Mouse (Mus musculus): ENCODE results near the gene Lgals4. TPM values are rescaled to one million over a fixed set of nuclear protein-coding genes. Genes with fewer than 3 reads are reported as not detected.

Gene Lgals4
- total RNA-seq, 2 experiments from 2014 or later: 9.6 to 18.7 TPM

DNA sequence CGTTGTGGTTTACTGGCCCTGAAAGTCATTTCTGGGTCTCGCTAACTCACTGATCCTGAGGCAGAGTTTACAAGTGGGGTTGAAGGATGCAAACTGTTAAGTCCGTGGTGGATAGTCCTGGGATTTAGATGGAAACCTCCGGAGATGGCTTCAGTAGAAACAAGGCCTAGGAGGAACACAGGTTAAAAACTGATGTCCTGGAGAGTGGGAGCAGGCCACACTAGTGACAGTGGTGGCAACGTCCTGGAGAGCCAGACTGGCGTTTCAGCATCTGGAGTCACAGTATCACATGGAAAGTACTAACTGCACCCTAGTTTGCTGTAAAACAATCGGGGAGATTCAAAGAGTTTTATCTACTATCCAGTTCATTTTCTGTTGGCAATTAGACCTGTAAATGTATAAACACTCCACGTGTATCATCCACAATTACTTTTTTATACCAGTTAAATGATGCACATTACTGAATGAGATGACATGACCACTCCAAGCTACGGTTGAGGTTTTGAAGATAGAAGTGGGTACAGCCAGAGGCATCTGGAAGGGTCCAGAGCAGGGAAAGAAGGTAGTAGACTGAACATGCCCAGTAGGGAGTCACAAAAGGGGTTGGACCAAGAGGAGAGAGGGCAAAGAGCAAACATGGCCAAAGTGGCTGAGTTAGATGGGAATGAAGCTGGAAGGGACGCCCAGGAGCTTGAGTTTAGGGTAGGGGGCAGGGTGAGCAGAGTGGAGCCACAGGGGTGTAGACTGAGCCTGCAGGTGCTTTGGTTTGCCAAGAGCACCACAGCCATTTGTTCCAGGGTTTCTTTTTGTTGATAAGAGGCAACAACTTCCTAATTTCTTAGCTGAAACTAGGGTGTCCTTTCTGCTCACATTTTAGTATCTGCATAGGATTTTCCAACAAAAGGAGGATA, 10.4 kb upstream of the Lgals4 start:
- peak in 1 of 2 experiments; percentile 32 for DNase-seq

DNA sequence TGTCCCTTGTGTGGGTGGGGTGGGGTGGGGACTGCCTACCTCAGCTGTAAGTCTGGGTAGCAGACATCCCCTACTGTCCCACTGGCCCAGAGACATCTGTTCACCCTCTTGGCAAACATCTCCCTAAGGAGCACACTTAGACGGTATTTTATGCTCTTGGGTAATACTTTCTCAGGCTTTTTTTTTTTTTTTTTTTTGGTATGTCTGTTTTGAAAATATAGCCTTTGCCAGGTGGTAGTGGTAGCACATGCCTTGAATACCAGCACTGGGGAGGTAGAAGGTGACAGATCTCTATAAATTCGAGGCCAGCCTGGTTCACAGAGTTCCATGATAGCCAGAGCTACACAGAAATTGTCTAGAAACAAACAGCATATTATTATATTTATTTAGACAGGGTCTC, 9.7 kb upstream of the Lgals4 start:
- peak in 1 of 2 experiments; percentile 23 for DNase-seq

DNA sequence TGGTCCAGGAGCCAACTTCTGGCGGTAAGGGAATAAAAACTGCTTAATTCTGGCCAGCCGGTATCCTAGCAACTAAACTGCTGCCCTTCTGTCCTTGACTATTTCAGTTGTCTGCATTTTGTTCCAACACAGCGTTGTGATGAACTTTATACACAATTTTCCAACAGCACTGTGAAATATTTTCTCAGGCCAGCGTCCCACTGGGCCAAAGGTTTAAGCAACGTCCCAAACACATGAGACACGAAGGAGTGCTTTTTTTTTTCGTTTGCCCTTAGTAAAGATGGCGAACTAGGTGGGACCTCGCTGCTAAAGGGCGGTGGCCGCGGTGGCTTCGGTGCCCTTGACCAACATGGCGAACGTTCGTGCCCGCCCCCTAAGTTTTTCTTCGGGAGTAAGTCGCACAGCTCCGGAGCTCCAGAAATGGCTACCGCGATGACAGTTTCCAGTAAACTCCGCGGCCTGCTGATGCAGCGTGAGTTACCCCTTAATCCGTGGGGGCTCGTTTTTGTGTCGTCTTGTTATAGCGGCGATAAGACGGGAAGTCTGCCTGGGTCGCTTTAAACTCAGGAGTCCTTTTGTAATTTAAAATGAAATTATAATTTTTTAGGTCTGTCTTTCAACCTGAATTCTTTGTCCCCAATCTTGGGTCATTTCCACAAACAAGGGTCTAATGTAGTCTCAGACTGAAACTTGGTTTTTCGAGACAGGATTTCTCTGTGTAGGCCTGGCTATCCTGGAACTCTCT, 8.5 kb upstream of the Lgals4 start, which contains the start of gene Ech1:
TSS of gene Ech1 (plus strand) at position 277 of the 745 bp plus-strand sequence.
- DNase-seq: peak; percentile 96

DNA sequence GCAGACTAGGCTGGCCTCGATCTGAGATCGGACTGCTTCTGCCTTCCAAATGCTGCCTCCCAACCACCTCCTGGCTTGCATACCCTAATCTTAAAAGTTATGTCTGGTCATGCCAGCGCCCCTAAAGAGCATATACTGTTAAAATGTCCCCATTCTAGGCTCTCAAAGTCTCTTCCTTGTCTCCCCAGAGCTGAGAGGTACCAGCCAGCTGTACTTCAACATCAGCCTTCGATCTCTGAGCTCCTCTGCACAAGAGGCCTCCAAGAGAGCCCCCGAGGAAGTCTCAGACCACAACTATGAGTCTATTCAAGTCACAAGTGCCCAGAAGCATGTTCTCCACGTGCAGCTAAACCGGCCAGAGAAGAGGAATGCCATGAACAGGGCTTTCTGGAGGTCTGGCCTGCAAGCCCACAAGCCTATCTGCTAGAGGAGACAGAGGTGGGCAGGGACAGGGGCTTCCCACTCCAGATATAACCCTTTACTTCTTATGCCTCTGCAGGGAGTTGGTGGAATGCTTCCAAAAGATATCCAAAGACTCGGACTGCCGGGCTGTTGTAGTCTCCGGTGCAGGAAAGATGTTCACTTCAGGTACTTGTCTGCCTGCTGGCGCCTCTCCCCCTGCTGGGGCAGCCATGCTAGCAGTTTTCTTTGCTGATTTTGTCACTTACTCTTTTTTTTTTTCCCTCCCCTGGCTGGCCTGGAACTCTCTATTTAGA, 7.8 kb upstream of the Lgals4 start:
- peak; percentile 47 to 76 for DNase-seq

DNA sequence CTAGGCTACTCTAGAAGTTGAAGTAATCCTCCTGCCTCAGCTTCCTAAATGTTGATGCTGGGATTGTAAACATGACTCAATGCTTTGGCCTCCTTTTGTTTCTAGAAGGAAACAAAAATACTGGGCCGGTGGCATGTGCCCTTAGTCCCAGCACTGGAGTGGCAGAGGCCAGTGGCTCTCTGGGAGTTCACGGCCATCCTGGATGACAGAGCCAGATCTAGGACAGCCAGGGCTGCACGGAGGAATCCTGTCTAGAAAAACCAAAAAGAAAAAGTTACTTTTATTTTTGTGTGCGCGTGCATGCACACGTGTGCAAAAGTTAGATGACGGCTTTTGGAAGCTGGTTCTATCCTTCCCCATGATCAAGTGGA, 7.3 kb upstream of the Lgals4 start:
- DNase-seq: peak in 1 of 2 experiments; percentile 29

DNA sequence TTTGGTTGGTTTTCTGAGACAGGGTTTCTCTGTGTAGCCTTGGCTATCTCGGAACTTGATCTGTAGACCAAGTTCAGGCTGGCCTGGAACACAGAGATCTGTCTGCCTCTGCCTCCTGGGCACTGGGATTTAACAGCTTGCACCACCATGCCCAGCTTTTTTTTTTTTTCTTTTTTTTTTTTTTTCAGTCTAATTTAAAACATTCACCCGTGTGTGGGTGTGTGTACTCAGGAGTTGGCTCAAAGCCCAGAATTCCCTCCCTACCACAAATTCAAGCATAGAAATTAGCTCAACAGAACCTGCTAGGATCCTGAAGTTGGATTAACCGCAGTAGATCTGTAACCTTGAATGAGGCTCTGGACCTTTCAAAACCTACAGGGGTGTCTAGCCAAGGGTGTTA, 6.3 kb upstream of the Lgals4 start:
- peak; percentile 67 to 75 for DNase-seq

DNA sequence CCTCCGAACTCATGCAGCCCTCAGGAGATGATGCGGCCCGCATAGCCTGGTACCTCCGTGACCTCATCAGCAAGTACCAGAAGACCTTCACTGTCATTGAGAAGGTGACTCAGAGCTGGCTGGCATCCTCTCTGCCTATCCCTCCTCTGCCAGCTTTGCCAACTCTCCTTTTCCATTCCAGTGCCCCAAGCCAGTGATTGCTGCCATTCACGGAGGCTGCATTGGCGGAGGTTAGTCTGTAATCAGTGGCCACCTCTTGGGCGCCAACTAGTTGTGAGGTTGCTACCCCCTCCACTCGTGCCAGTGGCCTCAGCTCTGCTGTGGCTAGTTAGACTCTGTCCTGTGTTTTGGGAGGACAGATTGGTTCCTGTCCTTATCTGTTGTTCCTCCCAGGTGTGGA, 3.8 kb upstream of the Lgals4 start:
- peak; percentile 70 to 84 for DNase-seq

DNA sequence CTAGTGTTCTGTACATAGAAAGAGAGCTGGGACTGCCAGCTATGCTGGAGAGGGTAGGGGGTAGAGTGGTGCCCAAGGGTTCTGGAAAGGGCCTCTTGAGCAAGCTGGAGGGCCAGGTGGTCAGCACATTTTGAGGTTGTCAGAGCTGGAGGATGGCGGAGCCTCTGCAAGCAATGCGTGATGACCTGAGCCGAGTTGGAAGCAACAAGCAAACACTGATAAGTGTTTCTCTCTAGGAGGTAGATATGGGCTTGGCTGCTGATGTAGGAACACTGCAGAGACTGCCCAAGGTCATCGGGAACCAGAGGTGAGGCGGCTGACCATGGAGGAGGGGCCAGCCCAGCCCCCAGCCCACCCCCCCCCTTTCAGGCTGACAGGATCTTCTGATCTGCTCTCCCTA, 2.7 kb upstream of the Lgals4 start:
- peak; percentile 57 to 82 for DNase-seq

DNA sequence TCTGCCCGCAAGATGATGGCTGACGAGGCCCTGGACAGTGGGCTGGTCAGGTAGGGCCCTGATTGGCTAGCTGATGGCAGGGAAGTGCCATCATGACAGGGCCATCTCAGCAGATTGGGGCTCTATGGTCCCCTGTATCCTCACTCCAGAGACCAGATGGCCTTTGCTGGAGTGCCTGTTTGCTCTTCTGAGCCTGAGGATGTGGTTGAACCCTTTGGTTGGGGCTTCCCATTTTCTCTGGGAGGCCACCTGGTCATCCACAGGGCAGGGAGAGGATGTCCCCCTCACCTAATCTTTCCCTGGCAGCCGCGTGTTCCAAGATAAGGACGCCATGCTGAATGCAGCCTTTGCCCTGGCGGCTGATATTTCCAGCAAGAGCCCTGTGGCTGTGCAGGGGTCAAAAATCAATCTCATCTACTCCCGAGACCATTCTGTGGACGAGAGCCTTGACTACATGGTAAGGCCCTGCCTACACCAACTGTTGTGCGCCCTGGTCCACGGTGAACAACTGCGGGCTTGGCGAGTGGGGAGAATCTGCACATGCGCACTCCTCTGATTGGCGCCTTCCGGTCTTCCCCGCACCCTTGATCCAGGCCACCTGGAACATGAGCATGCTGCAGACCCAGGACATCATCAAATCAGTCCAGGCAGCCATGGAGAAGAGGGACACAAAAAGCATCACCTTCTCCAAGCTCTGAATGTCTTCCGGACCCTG, 2.1 kb upstream of the Lgals4 start:
- DNase-seq: peak in 1 of 2 experiments; percentile 44

DNA sequence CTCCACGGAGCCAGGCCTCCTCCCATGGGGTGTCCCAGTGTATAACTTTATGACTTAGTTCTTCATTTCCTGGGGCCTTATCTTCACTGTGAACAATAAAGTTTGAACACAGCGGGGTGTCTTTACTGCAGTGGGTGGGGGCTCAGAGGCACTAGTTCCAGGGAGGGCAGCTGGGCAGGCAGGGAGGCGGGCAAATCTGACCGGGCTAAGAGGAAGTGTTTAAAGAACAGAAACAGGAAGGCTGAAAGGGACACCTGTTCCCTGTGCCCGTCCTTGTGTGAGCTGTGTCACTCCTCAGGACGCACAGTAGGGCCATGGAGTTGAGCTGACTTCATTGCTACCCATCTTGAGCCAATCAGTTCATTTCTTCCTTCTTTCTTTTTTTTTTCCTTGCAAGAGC, 1.5 kb upstream of the Lgals4 start:
- peak in 1 of 2 experiments; percentile 18 for DNase-seq

DNA sequence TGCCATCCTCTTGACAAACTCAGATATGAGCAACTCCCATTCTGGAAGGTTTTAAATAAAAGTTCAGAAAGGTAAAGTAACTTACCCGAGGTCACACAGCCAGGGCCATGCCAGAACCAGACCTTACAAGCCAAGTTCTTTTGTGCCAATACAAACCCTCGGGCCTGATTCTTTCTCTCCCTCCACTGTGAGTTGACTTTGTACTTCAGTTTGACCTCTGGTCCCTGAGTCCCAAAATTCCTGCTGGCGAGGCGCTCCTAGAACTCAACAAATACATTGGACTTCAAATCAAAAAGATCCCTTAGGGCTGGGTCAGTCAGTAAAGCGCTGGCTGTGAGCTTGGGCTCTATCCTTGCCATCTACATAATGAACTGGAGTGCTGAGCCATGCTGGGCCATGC, 3.3 kb downstream of the Lgals4 start:
- DNase-seq: no peak

DNA sequence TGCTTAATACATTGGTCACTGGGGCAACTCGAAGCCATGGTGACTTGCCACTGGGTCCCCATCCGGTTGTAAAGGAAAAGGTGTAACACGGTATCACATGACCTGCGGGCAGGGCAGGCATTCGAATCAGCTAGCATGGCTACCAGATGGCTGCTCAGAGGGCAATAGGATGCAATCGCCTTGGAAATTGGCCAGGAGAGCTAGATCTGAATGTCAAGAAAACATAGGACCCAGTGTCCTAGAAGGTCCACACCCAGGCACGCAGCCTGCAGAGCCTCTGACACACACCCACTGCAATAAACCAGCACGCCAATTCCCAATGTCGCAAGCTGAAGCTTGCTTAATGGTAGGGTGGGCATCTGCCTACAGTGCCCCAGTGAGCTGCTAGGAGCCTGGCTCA, 4.7 kb downstream of the Lgals4 start:
- DNase-seq: no peak

DNA sequence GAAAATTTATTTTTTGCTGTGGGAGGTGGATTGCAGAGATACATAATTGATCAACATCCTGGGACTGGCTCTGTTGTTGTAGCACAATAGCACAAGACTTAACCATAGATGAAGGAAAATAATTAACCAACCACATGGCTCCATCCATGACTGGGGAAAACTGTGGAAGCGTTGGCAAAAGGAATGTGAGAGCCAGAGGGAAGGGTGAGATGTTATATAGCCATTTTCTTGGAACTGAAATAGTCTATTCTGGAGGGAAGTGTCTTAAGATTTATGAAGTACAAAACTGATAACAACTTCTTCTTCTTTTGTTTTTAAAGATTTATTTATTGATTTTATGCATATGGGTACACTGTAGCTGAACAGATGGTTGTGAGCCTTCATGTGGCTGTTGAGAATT, 13.6 kb downstream of the Lgals4 start:
- DNase-seq: no peak

DNA sequence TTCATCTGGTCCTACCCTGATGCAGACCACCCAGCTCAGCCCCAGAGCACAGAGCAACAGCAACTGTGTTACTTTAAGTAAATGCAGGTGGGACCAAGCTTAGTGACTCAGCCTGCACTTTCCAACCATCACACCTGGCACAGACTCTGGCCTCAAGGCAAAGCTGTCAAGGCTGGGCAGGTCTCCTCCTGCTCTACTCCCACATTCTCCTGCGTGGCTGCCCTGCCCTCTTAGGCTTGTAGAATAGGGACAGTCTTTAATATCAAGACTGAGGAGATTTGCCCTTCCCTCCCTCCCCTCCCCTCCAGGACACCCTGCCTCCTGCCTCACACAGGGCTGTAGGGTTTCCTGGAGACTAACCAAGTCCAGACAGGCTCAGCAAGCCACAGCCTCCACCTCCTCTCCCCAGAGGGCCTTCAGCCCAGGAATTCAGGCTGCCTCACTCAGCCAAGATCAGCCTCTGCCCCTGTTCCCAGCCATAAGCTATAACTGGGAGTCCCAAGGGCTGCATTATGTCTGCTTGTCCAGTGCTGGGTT, 16.1 kb downstream of the Lgals4 start:
- no peak for DNase-seq

DNA sequence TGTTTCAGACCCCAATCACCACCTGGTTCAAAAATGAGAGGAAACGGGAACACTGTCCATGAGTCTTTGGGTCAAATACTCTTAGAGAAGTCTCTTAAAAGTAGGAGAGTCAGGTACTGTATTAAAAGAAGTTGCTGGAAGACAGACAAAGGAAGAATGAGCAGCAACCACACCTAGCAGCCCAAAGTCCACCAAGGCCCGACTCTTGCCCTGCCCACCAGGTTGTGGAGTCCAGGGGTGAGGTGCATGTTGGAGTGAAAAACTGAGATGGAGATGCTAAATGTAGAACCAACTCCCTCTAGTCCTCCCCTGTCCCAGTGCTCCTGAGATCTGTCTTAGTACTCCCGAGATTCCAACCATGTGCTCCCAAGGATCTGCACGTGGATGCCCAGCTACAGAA, 17.0 kb downstream of the Lgals4 start:
- no peak for DNase-seq

DNA sequence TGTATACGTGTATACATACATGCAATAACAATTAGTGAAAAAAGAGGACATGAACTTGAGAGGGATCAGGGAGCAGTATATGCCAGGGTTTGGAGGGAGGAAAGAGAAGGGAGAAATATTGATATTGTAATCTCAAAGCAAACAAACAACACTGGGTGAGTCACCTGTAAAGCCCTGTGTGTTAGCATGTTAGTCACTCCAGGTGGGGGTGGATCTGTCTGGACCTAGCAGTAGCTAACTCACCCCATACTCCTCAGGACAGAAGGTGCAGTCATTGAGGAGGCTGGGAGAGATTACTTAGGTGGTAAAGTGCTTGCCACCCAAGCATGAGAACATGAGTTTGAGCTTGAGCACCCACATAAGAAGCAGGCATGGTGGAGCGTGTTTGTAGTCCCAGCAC, 26.3 kb downstream of the Lgals4 start:
- DNase-seq: no peak

DNA sequence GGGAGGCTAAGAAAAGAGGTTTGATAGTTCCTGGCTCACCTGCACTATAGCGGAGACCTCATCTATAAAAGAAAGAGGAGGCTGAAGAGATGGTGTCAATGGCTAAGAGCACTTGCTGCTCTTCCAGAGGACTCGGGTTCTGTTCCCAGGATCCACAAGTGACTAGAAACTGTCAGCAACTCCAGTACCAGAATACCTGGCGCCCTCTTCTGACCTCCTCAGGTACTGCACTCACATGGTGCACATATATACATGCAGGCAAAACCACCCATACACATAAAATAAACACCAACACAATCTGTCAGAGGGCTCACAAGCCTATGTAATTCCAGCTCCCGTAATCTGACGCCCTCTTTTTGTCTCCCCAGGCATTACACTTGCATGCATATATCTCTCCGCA, 27.2 kb downstream of the Lgals4 start:
- no peak for DNase-seq

DNA sequence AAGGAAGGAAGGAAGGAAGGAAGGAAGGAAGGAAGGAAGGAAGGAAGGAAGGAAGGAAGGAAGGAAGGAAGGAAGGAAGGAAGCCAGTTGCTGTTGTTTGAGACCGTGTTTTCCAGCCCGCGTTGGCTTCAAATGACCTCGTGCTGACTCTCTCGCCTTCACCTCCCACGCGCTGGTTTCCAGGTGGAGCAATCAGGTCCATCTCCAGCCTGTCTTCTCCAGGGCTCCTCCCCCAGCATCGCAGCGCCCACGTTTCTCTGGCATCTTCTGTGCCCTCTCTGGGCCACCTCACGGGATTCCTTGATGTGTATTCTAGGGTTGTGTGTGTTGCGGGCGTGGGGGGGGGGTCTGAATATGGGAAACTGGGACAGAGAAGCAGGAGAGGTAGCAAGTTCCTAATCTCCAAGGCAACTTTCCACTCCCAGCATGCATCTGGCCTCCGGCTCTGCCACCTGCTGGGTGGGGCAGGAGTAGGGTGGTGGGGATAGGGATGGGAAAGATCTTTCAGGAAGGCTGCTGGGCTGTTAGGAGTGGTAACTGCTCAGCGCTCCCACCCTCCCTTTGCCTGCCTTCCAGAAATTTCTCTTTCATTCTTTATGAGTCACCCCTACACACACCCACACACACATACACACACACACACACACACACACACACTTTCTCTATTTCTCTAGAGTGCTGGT, 29.3 kb downstream of the Lgals4 start:
- no peak for DNase-seq

DNA sequence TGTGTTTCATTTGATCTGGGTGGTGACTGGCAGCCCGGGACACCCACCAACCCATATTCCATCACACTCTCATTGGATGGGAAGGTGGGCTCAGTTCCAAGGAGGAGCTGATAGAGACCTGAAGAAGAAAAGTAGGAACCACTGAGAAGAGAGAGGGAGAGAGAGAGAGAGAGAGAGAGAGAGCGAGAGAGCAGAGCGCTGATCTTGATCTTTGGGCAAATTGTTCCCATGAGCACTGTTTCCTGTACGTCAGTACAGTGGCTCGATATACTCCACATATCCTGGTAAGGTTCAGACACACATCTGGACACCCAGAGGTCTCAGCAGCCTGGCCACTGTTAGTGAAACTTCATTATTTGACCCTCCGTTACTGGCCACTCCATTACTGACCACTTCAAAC, 29.9 kb downstream of the Lgals4 start, which contains the start of gene Lgals7:
TSS of gene Lgals7 (plus strand) at position 314 of the 400 bp plus-strand sequence.
- DNase-seq: no peak

DNA sequence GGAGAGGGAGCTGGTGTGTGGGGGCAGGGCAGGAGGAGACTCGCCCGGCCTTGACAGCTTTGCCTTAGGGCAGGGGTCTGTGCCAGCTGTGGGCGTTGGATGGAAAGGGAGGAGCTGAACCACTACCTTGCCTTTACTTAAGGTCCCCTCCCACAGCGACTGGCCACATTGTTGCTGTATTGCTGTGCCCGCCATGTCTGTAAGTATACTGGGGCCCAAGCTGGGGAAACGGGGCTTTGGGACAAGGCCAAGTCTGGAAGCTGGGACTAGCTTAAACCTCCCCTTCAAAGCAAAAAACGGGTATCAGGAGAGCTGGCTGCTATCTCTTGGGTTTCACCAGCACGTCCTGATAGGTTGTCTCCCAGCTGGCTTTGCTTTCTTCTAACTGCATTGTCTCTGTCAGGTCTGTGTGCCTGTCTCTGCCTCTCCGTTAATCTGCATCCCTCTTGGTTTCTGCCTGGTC, 30.7 kb downstream of the Lgals4 start:
- DNase-seq: no peak
